Mouse (Mus musculus) cortical plate, adult 2 months (tissue): ENCODE results near the gene Psmd12.

Experiments used
- CTCF ChIP-seq: fragments of 200-500 bp; IDR thresholded peaks from 2 replicates; pipeline ENCODE4 v1.5.1; 2011; ENCODE audit warnings: mild to moderate bottlenecking, control low read depth, low read length; ENCODE audit not compliant: insufficient read depth; ENCODE audit errors: extremely low read depth
- POLR2A ChIP-seq: fragments of 200-500 bp; IDR thresholded peaks from 2 replicates; pipeline ENCODE4 v1.6.1; 2011; ENCODE audit warnings: mild to moderate bottlenecking, low read length, control low read depth; ENCODE audit not compliant: insufficient read depth; ENCODE audit errors: extremely low read depth

- TF ChIP-seq CTCF: no peak
- TF ChIP-seq POLR2A: no peak
These were observed 41.6 kb upstream of the Psmd12 start for GRCm38 (mm10) chr11:107437723-107438122.
